Mouse (Mus musculus): Measurements from ENCODE around the gene Tpgs1. TPM values are rescaled to one million over a fixed set of nuclear protein-coding genes. Genes with fewer than 3 reads are reported as not detected.

Gene Tpgs1
- polyA plus RNA-seq, 1 experiment = 15.5 TPM

DNA sequence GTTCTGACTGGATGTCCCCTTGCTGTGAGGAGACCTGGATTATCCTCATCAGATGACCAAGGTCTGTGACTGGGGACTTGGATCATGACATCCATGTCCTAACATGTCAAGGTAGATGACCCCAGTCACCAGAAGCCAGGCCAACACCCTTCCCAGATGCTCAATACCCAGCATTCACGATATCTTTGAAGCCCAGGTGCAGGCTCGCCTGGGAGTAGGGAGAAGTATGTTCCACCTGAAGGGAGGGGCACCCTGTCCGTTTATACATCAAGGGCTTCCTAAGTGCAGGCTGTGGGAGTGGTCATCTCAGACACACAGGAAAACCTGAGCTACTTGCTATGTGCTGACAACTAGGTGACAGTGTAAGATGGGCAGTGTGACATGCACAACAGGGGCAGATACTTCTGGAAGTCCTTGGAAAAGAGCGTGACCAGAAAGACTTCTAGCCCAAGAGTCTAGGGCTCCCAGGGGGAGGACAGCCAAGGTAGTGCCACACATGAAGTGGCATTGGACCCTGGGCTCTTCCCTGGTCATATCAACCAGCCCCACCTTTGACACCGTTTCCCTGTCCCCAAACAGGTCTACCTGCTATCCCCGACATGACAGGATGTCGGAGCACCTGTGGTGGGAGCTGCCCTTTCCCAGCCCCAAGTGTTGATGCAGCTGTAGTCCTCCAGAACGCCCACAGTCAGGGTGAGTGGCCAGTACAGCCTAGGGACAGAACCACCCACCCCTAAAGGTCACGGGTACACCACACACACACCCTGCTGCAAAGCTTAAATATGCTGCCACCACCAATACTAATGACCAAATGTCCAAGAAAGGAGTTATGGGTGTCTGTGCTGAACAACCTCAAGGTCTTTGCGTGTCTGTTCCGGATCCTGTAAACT lies 11.7 kb downstream of the Tpgs1 start:
- peak overlapping the region; percentile 51 for H3K27ac ChIP-seq (ENCODE audit: insufficient read depth, low read length)
- TF ChIP-seq POLR2A (IDR thresholded peaks at IDR 0.05; ENCODE audit: low read depth, low read length) (0 out of 2 replicates have a peak, but pooled peaks have one; percentile 21), CTCF (IDR thresholded peaks at IDR 0.05; ENCODE audit: borderline replicate concordance, insufficient read depth, low read length) (no peak)
- peak overlapping the region; percentile 35 for H3K4me3 ChIP-seq (ENCODE audit: insufficient read depth, low read length)
- H3K4me1 ChIP-seq (ENCODE audit: control insufficient read depth, insufficient read depth, low read length) = peaks cover 9% of the 10 kb centered on the region

DNA sequence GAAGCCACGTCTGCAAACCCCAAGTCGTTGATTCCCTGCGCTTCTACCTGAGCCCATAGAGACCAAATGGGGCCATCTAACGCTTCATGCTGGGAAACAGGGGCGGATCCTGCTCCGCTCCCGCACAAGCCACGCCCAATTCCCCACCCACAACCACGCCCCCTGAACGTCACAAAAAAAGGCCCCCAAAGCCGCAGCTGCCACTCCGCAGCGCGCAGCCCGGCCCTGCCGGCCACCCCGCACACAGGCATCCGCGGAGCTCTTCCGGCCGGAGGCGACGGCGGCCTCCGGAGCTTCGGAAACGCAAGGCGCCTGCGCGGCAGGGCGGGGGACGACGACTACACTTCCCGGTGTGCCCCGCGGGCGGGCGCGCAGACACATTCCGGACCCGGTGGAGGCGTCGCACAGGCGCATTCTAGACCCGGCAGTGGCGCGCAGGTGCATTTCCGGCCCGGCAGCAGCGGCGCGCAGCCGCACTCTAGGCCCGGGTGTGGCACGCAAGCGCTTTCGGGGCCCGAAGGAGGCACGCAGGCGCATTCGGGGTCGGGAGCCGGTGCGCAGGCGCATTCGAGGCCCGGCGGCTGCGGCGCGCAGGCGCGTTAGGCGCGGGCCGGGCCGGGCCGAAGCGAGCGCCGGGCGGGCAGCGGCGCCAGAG lies 12.5 kb downstream of the Tpgs1 start, which contains the start of gene Cdc34:
TSS of gene Cdc34 (plus strand) at position 605 of the 655 bp plus-strand sequence.
- H3K4me1 ChIP-seq (ENCODE audit: control insufficient read depth, insufficient read depth, low read length) = peaks cover 9% of the 10 kb centered on the region
- peak within 1 kb of the TSS; percentile 88 for H3K4me3 ChIP-seq (ENCODE audit: insufficient read depth, low read length)
- TF ChIP-seq CTCF (IDR thresholded peaks at IDR 0.05; ENCODE audit: borderline replicate concordance, insufficient read depth, low read length) = no peak
- peak within 1 kb of the TSS; percentile 64 for H3K27ac ChIP-seq (ENCODE audit: insufficient read depth, low read length)

DNA sequence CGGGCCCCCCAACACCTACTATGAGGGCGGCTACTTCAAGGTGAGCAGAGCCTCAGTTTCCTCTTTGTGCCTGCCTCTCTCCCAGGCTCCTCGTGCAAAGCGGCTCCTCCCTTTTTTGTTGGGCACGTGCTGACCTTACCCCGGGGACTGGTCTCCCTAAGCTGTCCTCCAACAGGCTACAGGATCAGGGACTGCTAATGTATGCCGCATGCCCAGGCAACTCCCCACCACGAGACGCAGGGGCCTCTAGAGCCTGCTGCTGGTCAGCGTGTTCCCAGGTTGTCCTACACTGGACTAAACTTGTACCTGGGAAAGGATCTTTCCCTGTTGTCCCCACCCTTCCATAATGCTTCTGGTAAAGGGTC lies 13.4 kb downstream of the Tpgs1 start:
- TF ChIP-seq CTCF (IDR thresholded peaks at IDR 0.05; ENCODE audit: borderline replicate concordance, insufficient read depth, low read length) = no peak
- TF ChIP-seq POLR2A (IDR thresholded peaks at IDR 0.05; ENCODE audit: low read depth, low read length) = no peak

DNA sequence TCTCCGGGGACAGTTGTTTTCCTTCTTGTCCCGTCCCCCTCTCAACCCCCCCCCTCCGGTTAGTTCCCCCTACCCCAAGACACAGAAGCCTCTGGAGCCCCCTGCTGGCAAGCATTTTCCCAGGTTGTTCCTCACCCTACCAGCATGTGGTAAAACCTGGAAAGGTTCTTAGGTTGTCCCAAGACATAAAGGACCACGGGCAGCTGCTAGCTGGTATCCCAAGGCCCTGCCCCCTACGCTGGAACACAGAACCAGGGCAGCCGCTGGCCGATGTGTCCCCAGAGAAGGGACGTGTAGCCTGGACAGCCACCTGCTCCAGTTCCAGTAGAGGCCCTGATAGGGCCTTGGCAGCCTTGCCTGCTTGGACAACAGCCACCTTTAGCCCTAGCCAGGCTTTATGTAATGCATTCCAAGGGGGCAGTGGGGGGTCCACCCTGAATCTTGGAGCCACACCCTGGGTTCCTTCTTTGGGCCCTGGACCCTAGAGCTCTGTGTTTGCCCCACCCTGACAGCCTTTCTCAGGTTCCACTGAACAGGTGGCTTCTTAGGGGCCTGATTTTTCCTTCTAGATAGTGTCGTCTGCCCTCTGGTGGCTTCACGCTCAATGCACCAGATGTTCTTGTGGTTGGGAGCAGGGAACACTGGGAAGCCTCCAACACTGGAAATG lies 13.9 kb downstream of the Tpgs1 start:
- TF ChIP-seq POLR2A (IDR thresholded peaks at IDR 0.05; ENCODE audit: low read depth, low read length) = 0 out of 2 replicates have a peak, but pooled peaks have one; percentile 28
- peak; percentile 50; the same call in 1 of the 2 replicates for TF ChIP-seq CTCF (IDR thresholded peaks at IDR 0.05; ENCODE audit: borderline replicate concordance, insufficient read depth, low read length)
- Histone ChIP-seq H3K4me3 (ENCODE audit: insufficient read depth, low read length) (peak overlapping the region; percentile 88), H3K4me1 (ENCODE audit: control insufficient read depth, insufficient read depth, low read length) (peaks cover 9% of the 10 kb centered on the region), H3K27ac (ENCODE audit: insufficient read depth, low read length) (peak overlapping the region; percentile 64)

More for the DNA sequence above, 13.4 kb downstream of the Tpgs1 start:
- peaks cover 9% of the 10 kb centered on the region for H3K4me1 ChIP-seq (ENCODE audit: control insufficient read depth, insufficient read depth, low read length)
- peak overlapping the region; percentile 64 for H3K27ac ChIP-seq (ENCODE audit: insufficient read depth, low read length)
- peak overlapping the region; percentile 88 for H3K4me3 ChIP-seq (ENCODE audit: insufficient read depth, low read length)

DNA sequence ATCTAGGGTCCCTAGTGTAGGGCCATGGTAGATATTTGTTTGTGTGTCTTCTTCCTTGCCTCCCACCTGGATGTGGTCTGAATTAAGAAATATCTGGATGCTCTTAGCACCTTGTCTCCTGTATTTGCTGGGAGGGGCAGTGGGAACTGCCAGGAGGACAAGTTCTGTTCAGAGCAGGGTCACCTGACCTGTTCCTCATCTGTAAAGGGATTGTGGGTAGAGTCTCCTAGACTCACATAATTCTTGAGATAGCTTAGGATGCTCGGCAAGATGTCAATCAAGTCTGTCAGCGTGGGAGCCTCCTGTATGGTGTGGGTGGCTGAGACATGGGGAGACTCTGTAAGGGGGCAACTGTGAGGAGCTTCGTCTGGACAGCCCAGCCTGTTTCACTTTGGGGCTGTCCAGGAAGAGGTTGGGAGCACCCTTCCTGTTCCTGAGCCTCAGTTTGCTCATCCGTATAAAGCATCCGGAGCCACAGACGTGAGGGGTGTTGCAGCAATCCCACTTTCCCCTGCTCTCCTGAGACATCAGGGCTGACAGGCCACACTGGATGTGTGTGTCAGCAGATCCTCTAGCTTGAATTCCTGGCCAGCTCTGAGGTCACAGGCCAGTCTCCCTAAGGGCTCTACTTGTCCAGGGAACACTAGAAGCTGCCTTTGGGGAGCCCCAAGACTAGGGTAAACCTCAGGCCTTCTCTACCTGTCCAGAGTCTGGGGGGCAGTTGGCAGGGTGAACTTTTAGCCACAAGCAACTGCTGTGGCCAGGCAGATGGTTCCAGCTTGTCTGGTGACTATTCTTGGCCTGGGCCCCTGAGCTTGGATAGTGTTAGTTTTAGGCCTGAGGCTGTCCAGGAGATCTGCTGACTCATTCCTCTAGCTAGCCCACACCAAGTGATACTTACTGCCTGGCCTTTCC lies 14.8 kb downstream of the Tpgs1 start:
- Histone ChIP-seq H3K4me1 (ENCODE audit: control insufficient read depth, insufficient read depth, low read length) (peaks cover 9% of the 10 kb centered on the region), H3K27ac (ENCODE audit: insufficient read depth, low read length) (peak overlapping the region; percentile 51), H3K4me3 (ENCODE audit: insufficient read depth, low read length) (peak overlapping the region; percentile 88)
- no peak for TF ChIP-seq POLR2A (IDR thresholded peaks at IDR 0.05; ENCODE audit: low read depth, low read length)
- TF ChIP-seq CTCF (IDR thresholded peaks at IDR 0.05; ENCODE audit: borderline replicate concordance, insufficient read depth, low read length) = no peak

DNA sequence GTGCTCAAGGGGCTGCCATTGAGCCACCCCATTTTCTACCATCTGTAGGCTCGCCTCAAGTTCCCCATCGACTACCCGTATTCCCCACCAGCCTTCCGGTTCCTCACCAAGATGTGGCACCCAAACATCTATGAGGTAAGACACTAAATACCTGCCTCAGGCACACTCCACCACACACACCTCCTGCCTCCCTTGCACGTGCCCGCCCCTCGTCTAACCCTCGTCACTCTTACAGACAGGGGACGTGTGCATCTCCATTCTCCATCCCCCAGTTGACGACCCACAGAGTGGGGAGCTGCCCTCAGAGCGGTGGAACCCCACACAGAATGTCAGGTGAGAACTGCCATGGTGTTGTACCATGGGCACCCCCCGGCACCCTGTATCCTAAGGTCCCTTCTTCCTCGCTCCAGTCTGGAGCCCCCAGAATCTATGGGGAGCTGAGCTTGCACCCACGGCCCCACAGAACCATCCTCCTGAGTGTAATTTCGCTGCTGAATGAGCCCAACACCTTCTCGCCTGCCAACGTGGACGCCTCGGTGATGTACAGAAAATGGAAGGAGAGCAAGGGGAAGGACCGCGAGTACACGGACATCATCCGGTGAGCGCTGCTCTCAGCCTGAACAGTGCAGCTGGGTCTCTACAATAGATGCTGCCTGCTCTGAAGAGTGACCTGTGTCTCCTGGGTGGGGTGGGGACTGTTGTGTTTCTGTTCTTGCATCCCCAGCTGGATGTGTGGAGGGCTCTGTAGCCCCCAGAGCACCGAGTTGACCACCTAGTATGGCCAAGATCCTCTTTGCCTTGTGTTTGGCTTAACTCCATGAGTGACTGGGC lies 15.8 kb downstream of the Tpgs1 start:
- TF ChIP-seq CTCF (IDR thresholded peaks at IDR 0.05; ENCODE audit: borderline replicate concordance, insufficient read depth, low read length) (no peak), POLR2A (IDR thresholded peaks at IDR 0.05; ENCODE audit: low read depth, low read length) (no peak)
- Histone ChIP-seq H3K4me3 (ENCODE audit: insufficient read depth, low read length) (no peak overlapping the region), H3K27ac (ENCODE audit: insufficient read depth, low read length) (no peak overlapping the region), H3K4me1 (ENCODE audit: control insufficient read depth, insufficient read depth, low read length) (peaks cover 9% of the 10 kb centered on the region)

DNA sequence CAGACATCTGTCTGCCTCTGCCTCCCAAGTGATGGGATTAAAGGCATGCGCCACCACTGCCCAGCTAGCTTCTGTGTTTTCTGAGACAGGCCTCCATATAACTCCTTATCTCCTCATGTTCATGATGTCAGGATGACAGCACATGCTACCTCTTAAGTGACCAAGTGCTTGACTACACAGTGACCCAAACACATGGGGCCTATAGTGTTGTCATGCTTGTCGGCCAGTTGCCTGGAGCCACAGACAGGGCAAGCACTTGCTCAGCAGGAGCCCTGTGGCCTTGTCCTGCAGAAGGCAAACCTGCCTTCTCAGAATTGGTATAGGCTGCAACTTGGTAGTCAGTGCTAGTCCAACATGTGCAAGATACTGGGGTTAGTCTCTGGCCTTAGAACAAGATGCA lies 17.1 kb downstream of the Tpgs1 start:
- Histone ChIP-seq H3K4me1 (ENCODE audit: control insufficient read depth, insufficient read depth, low read length) (peaks cover 9% of the 10 kb centered on the region), H3K27ac (ENCODE audit: insufficient read depth, low read length) (no peak overlapping the region), H3K4me3 (ENCODE audit: insufficient read depth, low read length) (no peak overlapping the region)
- no peak for TF ChIP-seq CTCF (IDR thresholded peaks at IDR 0.05; ENCODE audit: borderline replicate concordance, insufficient read depth, low read length)
- no peak for TF ChIP-seq POLR2A (IDR thresholded peaks at IDR 0.05; ENCODE audit: low read depth, low read length)

DNA sequence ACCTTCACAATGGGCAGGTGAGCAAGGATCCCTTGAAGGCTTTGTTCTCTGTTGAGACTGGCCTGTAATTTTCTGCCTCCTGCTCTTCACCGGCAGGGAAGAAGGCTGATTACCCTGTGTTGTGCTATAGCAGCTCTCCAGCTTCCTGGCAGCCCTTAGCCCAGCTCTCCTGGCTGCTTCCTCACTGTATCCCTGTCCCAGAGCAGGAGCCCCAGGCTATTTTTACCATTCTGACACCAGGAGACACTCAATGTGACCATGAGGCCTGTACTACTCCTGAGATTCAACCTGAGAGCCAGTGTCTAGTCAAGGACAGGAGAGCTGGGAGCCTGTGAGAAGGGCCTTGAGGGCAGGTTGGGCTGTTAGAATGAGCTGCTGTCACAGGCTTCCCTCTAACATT lies 17.5 kb downstream of the Tpgs1 start:
- Histone ChIP-seq H3K4me1 (ENCODE audit: control insufficient read depth, insufficient read depth, low read length) (peaks cover 9% of the 10 kb centered on the region), H3K4me3 (ENCODE audit: insufficient read depth, low read length) (no peak overlapping the region), H3K27ac (ENCODE audit: insufficient read depth, low read length) (no peak overlapping the region)
- TF ChIP-seq CTCF (IDR thresholded peaks at IDR 0.05; ENCODE audit: borderline replicate concordance, insufficient read depth, low read length) (no peak), POLR2A (IDR thresholded peaks at IDR 0.05; ENCODE audit: low read depth, low read length) (no peak)

Data from embryonic fibroblast, embryonic 13.5 days (primary cell).